Mouse (Mus musculus) intestine, embryonic 14.5 days (tissue): ENCODE data around the gene Zranb1. TPM values are rescaled to one million over a fixed set of nuclear protein-coding genes. Genes with fewer than 3 reads are reported as not detected.

Experiments
- polyA plus RNA-seq: library from polyadenylated mRNA; unstranded; fragments of >200 nt; fragmentation: Nextera tagmentation; extraction: Ambion mirVana; gene quantifications from 2 replicates; pipeline ENCODE4 v1.2.1, GENCODE M21; 2014

Zranb1 gene
- polyA plus RNA-seq, 1 experiment from 2014 or later: 15.3 TPM

Other genes with a start within 250 kb of the Zranb1 start
- 20.4 and 23.2 TPM in 2 replicates for gene Fam53b, start 117.3 kb upstream of the Zranb1 start, polyA plus RNA-seq
- 59.6 and 69.8 TPM in 2 replicates for gene Eef1akmt2, start 78.5 kb upstream of the Zranb1 start, polyA plus RNA-seq
- 33.5 and 34.7 TPM in 2 replicates for gene Abraxas2, start 71.9 kb upstream of the Zranb1 start, polyA plus RNA-seq
- gene Fgfr2, start 192.2 kb downstream of the Zranb1 start, polyA plus RNA-seq: 105 and 119 TPM in 2 replicates
- gene Ctbp2, start 193.2 kb downstream of the Zranb1 start, polyA plus RNA-seq: 112 and 117 TPM in 2 replicates